Mouse (Mus musculus) liver, adult 2 months (tissue): ENCODE results near the gene Crygb.

Source experiments
- CTCF ChIP-seq: fragments of 200-500 bp; IDR thresholded peaks from 2 replicates; pipeline ENCODE4 v1.5.1; 2011; ENCODE audit warnings: low read depth, low read length, control low read depth
- POLR2A ChIP-seq: fragments of 200-500 bp; IDR thresholded peaks from 2 replicates; pipeline ENCODE4 v1.6.1; 2011; ENCODE audit warnings: low read length, control low read depth; ENCODE audit not compliant: insufficient read depth; ENCODE audit errors: extremely low read depth

DNA sequence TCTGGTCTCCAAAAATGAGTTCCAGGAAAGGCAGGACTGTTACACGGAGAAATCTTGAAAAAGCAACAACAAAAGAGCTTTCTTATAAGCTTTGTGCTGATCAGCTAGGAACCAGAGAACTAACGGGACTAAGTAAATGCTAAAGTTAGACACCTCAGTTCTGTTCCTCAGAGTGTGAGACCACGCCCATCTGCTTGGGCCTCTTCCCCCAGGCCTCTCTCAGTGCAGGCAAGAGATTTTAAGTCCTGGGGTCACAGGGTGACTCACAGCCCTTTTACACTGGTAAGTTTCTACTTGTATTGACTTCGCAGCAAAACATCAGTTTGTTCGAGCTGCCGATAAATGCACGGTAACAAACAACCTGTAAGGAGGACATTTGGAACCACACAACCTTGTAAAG is 30.4 kb downstream of the Crygb start:
- TF ChIP-seq CTCF, result no peak
- no peak for TF ChIP-seq POLR2A
